Mouse (Mus musculus): ENCODE measurements around the gene Sgk2.
"Not testable (repeated sequence)": the region's sequence is repeated elsewhere in the genome, so short reads cannot be mapped to it uniquely, and the experiment has no call there.

The Sgk2 gene

DNA sequence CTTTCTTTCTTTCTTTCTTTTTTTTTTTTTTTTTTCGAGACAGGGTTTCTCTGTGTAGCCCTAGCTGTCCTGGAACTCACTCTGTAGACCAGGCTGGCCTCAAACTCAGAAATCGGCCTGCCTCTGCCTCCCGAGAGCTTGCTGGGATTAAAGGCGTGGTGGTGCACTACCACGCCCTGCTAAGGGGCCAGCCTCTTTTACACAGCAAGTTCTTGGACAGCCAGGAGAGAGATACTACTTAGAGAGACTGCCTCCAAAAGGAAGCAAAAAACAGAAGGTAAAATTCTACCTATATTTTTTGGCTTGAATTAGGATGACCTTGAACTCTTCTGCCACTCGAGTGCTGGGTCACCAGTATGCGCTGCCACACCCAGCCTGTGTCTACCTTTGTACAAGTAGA is 71.9 kb downstream of the Sgk2 start:
- not testable (repeated sequence) for DNase-seq (ENCODE audit: low read depth, low spot score)

DNA sequence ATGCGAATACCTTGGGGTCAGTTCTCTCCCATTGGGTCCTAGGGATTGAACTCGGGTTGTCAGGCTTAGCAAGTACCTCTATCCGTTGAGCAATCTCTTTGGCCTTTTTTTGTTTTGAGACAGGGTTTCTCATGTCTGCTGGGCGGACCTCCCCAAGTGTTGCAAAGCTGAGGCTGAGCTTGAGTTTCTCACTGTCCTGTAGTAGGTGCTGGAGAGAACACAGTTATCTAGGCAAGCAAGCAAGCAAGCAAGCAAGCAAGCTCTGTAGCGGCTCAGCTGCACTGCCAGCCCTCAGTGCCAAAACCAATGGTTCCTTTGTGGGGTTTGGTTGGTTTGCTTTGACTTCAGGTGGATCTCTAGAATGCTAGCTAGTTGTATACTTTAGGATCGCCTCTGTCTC is 73.5 kb downstream of the Sgk2 start:
- no peak for DNase-seq (ENCODE audit: low read depth, low spot score)

DNA sequence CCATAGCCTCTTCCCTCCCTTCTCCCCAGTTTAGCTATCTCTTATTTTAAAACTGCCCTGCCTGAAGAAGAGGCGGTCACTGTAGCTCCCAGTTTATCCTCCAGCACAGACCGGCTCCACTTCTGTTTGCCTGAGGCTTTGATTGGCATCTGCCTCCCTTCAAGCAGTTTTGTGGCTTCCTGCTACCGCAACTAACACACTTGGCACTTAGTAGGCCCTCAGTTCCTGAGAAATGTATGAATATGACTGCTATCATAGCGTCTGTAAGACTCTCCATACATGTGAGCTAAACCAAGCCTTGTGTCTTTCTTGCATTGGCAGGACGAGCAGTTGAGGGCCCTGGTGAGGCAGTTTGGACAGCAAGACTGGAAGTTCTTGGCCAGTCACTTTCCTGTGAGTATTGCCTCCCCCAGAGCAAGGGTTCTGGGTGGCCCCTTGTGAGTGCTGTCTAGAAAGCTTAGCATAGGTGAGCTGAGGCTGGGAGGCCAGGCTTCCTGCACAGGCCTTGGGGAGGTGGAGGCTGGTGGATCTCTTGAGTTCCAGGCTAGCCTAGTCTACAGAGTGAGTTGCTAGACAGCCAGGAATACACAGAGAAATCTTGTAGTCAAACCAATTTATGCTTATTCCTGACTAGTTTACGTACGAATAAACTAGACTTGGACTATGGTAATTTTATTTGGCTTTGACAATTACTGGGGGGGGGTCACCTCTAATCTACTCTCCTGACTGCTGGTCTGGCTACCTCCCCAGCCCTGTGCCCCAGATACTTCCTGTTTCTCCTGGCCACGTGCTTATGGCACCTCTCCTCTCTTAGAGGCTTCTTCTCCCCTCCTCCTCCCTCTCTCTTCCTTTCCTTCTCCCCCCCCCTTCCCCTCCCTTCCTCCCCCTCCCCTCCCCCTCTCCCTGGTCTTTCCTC is 74.3 kb downstream of the Sgk2 start:
- DNase-seq (ENCODE audit: low read depth, low spot score) = no peak

DNA sequence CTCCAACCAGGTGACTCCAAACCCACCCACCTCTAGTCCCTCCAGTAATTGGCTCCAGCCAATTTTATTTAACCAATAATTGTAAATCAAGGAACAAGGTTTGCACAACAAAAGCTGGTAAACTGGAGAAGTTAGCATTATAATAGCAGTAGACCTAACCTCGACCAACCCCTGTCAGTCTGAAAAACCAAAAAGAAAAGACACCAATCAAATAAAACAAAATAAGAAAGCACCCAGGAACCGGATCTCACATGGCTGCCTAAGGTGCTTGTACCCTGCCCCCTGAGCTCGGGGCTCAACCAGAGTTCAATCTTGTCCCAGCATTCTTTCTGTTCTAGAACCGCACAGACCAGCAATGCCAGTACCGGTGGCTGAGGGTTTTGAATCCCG is 75.0 kb downstream of the Sgk2 start:
- no peak for DNase-seq (ENCODE audit: low read depth, low spot score)

All from CD4-positive helper T cell, adult 2 months (primary cell).